Mouse (Mus musculus): ENCODE measurements around the gene Plin5. TPM values are rescaled to one million over a fixed set of nuclear protein-coding genes. Genes with fewer than 3 reads are reported as not detected.
"Not testable (repeated sequence)": the region's sequence is repeated elsewhere in the genome, so short reads cannot be mapped to it uniquely, and the experiment has no call there.

Plin5 gene
- polyA plus RNA-seq, 1 experiment = 1.9 TPM

DNA sequence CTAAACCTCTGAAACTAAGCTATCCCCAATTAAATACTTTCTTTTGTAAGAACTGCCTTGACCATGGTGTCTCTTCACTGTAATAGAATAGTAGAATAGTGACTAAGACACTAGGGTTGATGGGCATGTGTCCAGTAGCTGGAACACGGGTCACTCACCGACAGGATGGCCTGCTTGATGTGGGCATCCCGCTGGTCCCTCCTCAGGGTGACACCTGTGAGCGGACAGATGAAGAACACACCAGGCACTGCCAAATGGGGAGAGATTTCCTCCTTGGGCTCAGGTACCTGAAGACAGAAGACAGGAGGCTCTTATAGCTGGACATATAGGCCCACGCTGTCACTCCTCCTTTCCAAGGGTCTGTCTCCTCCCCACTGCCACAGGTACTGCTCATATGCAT is 45.2 kb downstream of the Plin5 start:
- no peak for DNase-seq (ENCODE audit: low spot score)

DNA sequence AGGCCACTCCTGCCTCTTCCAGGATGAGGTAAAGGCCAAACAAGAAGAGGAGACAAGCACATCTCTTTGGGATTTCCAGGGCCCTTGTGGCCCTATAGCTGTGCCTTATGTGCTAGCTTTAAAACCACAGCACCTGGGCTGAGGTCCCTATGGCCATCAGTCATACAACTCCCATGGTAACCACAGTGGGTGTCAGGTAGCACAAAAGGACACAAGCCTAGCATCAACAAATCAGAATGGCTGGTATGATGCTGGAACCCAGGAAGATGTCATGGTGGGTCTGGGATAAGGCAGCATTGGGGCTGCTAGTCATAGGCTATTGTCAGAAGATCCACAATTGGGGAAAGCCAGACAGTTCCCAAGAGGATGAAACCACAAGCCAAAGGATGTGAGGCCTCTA is 46.3 kb downstream of the Plin5 start:
- DNase-seq (ENCODE audit: low spot score) = no peak

DNA sequence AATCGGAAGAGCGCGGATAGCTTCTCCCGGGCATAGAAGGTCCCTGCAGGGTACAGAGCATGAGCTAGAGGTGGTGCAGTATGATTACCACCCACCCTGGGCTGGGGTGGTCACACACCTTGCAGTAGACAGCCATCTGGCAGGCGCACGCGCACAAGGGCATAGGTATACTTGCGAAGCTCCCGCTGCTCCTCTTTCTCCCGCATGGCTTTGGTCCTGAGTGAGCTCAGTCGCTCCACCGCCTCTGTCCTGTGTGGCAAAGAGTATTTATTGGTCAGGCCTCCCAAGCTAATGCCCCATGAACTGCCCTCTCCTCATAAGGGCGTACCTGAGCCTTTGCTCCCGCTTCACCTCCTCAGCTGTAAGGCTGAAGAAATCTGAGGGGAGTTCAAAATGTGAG is 48.3 kb downstream of the Plin5 start:
- DNase-seq (ENCODE audit: low spot score) = no peak

DNA sequence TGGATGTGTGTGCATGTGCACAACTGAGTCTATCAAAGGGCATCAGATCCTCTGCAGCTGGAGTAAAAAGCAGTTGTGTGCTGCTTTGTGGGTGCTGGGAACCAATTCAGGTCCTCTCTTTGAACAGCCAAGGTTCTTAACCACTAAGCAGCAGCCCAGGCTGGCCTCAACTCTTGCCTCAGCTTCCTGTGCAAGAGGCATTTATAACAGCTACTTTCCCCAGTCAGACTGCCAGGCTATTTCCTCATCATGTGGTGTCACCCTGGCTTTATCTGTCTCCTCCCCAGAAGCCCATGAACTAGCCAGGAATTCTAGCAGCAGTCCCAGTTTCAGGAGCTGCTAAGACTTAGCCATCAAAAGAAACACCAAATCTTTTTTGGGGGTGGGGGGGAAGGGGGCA is 50.9 kb downstream of the Plin5 start:
- no peak for DNase-seq (ENCODE audit: low spot score)

DNA sequence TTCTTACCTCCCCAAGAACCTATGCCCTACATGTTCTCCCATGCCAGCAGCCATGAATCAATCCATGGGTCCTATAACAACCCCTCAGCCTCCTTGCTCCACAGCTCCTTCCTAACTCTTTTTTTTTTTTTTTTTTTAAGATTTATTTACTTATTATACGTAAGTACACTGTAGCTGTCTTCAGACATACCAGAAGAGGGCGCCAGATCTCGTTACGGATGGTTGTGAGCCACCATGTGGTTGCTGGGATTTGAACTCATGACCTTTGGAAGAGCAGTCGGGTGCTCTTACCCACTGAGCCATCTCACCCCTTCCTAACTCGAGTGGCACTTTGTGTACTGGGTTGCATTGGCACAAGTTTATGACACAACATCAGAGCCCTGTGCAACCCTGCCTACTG is 51.7 kb downstream of the Plin5 start:
- not testable (repeated sequence) for DNase-seq (ENCODE audit: low spot score)

DNA sequence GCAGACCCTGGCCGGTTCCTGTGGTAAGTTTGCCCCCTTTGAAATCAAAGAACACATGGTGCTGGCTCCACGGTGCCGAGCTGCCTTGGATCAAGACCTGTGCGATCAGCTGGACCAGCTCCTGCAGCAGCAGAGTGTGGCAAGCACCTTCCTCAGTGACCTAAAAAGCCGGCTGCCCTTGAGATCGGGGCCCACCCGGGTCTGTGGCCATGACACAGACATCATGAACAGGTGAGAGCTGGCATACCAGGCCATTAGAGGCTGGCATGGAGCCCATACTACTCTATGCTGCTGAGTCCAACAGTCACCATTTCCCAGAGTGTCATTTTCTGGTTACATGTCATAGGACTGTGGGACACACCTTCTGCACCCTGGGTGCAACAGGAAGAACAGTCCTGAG is 55.3 kb downstream of the Plin5 start:
- no peak for DNase-seq (ENCODE audit: low spot score)

Other genes with a start within 250 kb of the Plin5 start
- gene Zfp119a, start 238.7 kb downstream of the Plin5 start, polyA plus RNA-seq (2012; rRNA removed) = 4.7 and 5.2 TPM in 2 replicates
- 8.4 and 8.8 TPM in 2 replicates for gene Zfp959, start 225.5 kb downstream of the Plin5 start, polyA plus RNA-seq (2012; rRNA removed)
- 5.4 TPM in 2 replicates for gene Zfp119b, start 168.1 kb downstream of the Plin5 start, polyA plus RNA-seq (2012; rRNA removed)
- 2.9 and 3.1 TPM in 2 replicates for gene Ebi3, start 165.0 kb downstream of the Plin5 start, polyA plus RNA-seq (2012; rRNA removed)
- gene Yju2, start 158.5 kb downstream of the Plin5 start, polyA plus RNA-seq (2012; rRNA removed) = 10.1 and 11.1 TPM in 2 replicates
- 1.0 and 1.7 TPM in 2 replicates for gene Shd, start 147.1 kb downstream of the Plin5 start, polyA plus RNA-seq (2012; rRNA removed)
- gene Fsd1, start 131.1 kb downstream of the Plin5 start, polyA plus RNA-seq (2012; rRNA removed) = 0.57 and 1.2 TPM in 2 replicates
- 29.6 and 38.6 TPM in 2 replicates for gene Stap2, start 112.0 kb downstream of the Plin5 start, polyA plus RNA-seq (2012; rRNA removed)
- gene Mpnd, start 111.9 kb downstream of the Plin5 start, polyA plus RNA-seq (2012; rRNA removed) = 50.4 and 51.1 TPM in 2 replicates
- 55.5 and 78.1 TPM in 2 replicates for gene Sh3gl1, start 81.0 kb downstream of the Plin5 start, polyA plus RNA-seq (2012; rRNA removed)
- 2.1 and 2.2 TPM in 2 replicates for gene Chaf1a, start 77.2 kb downstream of the Plin5 start, polyA plus RNA-seq (2012; rRNA removed)
- 62.3 and 62.7 TPM in 2 replicates for gene Ubxn6, start 42.6 kb downstream of the Plin5 start, polyA plus RNA-seq (2012; rRNA removed)
- gene Hdgfl2, start 38.0 kb downstream of the Plin5 start, polyA plus RNA-seq (2012; rRNA removed) = 68.8 and 70.6 TPM in 2 replicates
- 96.9 and 98.3 TPM in 2 replicates for gene Plin4, start 7.8 kb downstream of the Plin5 start, polyA plus RNA-seq (2012; rRNA removed)
- 23.4 and 23.9 TPM in 2 replicates for gene Lrg1, start 4.4 kb upstream of the Plin5 start, polyA plus RNA-seq (2012; rRNA removed)
- 3.3 and 4.4 TPM in 2 replicates for gene Sema6b, start 22.7 kb upstream of the Plin5 start, polyA plus RNA-seq (2012; rRNA removed)
- gene Tnfaip8l1, start 44.9 kb upstream of the Plin5 start, polyA plus RNA-seq (2012; rRNA removed) = 1.7 and 2.0 TPM in 2 replicates
- 42.0 and 51.0 TPM in 2 replicates for gene Mydgf, start 66.3 kb upstream of the Plin5 start, polyA plus RNA-seq (2012; rRNA removed)
- 24.1 and 24.8 TPM in 2 replicates for gene Dpp9, start 101.3 kb upstream of the Plin5 start, polyA plus RNA-seq (2012; rRNA removed)
- 14.4 and 17.2 TPM in 2 replicates for gene Fem1a, start 139.2 kb upstream of the Plin5 start, polyA plus RNA-seq (2012; rRNA removed)
- 8.7 and 10.0 TPM in 2 replicates for gene Ticam1, start 159.2 kb upstream of the Plin5 start, polyA plus RNA-seq (2012; rRNA removed)
- 34.6 and 43.6 TPM in 2 replicates for gene Plin3, start 175.3 kb upstream of the Plin5 start, polyA plus RNA-seq (2012; rRNA removed)
- gene Arrdc5, start 182.7 kb upstream of the Plin5 start, polyA plus RNA-seq (2012; rRNA removed) = not detected in 2 replicates
- 4.6 and 5.3 TPM in 2 replicates for gene Uhrf1, start 185.7 kb upstream of the Plin5 start, polyA plus RNA-seq (2012; rRNA removed)
- 23.7 and 31.1 TPM in 2 replicates for gene Kdm4b, start 208.5 kb upstream of the Plin5 start, polyA plus RNA-seq (2012; rRNA removed)